Mouse (Mus musculus): ENCODE measurements around the gene Rergl.

Rergl gene

DNA sequence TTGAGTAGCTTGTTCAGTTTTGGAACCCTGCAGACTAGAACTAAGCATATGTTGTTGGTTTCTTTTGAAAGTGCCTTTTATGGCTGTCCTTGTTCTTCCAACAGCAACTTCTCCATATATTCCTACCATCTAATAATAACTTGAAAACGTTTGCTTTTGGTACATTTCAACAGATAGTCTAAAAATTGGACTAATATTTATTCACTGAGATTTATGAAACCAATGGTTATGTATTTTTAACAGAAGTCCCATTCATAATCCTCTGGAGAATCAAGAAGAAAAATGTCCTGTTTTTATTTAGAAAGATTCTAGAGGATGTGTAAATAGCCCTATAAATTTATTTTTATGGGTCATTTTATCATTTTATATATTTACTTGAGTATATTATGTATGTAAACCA lies at the start of gene Rergl:
Gene Rergl, minus strand, starts transcription at position 101 of the 400 bp plus-strand sequence.
- no peak for DNase-seq (ENCODE audit: low spot score)

DNA sequence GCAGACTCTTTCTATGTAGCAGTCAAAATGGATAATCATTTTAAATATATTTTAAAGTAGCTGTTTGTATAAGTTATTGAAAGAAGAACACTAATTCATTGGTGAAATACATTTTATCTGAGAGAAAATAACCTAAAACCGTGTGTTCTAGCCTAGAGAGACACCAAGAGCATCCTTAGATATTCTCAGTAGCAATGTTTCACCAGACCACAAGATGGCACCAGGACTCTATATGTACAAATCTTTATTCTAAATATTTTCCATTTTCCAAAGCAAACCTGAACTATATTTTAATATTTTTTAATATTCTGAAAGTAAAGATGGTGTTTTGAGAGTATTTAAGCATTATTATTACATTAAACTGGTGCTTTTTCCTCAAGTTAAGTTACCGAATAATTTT lies 36.7 kb upstream of the Rergl start:
- DNase-seq (ENCODE audit: low spot score): no peak

DNA sequence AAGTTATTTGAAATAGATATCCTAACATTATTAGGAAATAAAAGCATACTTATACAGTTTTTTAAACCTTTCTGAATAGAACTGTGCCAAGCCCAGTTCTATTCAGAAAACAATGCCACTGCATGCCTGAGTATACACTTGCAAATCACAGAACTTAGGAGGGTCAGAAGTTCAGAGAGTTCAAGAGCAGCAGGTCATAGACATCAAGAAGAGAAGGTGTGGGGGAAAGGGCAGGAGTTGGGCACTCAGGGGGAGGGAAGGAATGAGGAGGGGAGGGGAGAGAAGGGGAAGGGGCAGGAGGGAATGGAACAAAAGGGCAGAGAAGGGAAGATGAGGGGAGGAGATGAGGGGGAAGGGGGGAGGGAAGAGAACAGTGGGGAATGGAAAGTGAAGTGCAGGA lies 23.6 kb upstream of the Rergl start:
- DNase-seq (ENCODE audit: low spot score): no peak

GRCm38 (mm10) chr6:139524288-139524687 lies 22.5 kb upstream of the Rergl start:
- DNase-seq (ENCODE audit: low spot score): no peak

DNA sequence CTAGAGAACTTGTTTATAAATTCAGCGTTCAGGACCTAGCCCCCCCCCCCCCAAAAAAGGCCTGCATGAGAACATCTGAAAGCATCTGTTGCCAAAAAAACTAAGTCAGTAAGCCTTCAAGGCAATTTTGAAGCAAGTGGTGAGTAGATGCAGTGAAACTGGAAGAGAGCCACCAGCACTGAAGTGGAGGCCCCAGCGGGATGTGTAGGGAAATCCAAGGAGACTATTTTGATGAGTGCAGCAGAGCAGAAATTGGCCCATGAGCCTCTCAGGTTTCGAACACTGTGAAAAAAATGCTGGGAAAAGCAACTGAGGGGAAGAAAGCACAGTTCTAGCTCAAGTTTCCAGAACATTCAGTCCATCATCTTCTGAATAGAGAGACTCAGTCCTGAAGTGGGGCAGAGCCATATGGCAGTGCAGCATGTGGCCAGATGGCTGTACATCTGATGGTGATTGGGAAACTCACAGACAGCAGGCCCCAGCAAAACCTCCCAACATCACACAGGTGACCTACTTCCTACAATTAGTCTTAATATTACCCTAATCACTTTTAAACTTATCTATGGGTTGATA lies 13.2 kb upstream of the Rergl start:
- no peak for DNase-seq (ENCODE audit: low spot score)

DNA sequence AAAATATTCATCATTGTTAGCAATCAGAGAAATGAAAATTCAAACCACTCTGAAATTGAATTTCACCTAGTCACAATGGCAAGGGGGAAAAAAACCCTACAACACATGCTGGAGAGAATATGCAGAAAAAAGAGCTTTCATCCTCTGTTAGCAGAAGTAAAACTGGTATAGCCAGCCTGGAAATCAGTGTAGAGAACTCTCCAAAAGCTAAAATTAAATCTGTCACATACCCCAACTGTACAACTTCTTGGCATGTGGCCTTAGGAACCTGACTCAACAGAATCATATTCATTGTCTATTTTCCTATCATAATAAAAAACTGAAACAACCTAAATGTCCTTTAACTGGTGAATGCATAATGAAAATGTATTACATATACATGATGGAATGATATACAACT lies 22.0 kb downstream of the Rergl start:
- DNase-seq (ENCODE audit: low spot score): no peak

DNA sequence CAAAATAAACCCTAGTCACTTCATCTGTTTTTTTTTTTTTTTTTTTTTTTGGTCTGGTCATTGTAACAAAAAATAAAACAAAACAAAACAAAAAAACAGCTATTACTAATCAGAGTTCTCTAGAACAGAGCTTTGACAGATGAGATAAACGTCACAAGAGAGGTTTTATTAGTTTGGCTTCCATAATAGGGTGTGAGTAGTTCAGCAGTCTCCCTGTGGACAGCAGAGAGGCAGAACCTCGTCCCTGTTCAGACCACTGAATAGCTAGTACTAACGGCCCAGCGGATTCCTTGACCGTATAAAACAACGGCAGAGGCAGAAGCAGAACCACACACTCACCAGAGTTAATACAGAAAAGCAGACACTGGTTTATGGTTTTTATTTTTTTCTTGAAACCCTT lies 36.8 kb downstream of the Rergl start:
- no peak for DNase-seq (ENCODE audit: low spot score)

DNA sequence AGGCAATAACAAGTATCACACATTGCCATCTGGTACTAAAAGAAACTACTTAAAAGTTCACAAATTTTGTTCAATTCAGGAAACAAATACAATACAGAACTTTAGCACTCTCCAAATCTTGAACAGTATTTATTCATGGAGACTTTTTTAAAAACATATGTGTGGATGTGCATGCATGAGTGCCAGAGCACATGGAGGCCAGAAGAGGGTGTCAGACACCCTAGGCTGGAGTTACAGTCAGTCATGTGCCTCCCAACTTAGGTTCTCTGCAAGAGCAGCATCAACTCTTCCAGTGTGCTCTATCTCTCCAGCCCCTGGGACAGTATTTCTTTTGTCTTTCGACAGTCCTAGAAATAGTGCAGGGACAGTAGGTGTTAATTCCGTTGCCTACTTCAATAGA lies 37.5 kb downstream of the Rergl start:
- DNase-seq (ENCODE audit: low spot score): no peak

DNA sequence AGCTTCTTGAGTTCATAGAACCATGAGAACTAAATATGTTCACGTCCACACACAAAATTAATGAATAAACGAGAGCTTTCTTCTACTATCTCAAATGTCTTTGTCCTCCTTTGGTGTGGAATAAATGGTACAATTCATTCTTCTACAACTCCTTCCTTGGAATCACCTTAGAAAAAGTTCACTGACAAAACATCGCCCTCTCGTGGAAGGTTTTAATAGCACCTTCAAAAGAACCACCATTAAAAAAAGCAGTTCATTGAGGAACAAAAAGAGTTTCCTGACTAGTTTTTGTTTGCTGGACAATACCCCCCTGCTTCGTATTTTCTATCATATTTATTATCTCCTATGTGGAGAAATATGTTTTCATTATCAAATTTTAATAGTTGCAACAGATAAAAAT lies 40.7 kb downstream of the Rergl start:
- DNase-seq (ENCODE audit: low spot score): no peak

DNA sequence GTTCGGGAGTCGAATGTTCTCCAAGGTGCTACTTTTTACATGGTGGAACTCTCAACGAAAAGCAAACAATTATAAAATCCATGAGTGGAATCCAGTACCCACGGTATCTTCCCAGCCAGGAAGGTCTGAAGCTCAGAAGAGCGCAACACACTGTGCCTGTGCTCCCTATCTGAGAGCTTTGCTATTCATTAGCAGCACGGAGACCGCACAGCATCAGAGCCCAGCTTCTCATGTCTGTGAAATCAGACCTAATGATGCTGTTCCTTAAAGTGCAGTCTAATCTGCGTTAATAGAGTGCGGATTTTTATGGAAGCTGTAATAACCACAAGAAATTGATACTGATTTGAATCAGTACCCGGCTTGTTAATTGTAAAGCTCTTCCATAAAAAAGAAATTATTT lies 41.3 kb downstream of the Rergl start:
- no peak for DNase-seq (ENCODE audit: low spot score)

- no peak for DNase-seq (ENCODE audit: low spot score)
Observed at GRCm38 (mm10) chr6:139443999-139444398, 57.8 kb downstream of the Rergl start.

Measured in ovary, postnatal 36 days (tissue).